Mouse (Mus musculus) heart, adult 2 months (tissue): ENCODE data around the gene Sec24d. TPM values are rescaled to one million over a fixed set of nuclear protein-coding genes. Genes with fewer than 3 reads are reported as not detected.

ENCODE experiments used
- DNase-seq, 2 experiments: peaks; one replicate each; pipeline ENCODE4 v3.0.0; 2021
- H3K27ac ChIP-seq: fragments of 200-600 bp; 2 replicates; pipeline ENCODE4 v1.8.1; 2022
- H3K27me3 ChIP-seq: fragments of 200-500 bp; 2 replicates; pipeline ENCODE4 v1.6.1; 2012; ENCODE audit warnings: mild to moderate bottlenecking, low read length, inconsistent platforms, mixed read lengths; ENCODE audit not compliant: control insufficient read depth, insufficient read depth
- H3K36me3 ChIP-seq: fragments of 200-500 bp; 2 replicates; pipeline ENCODE4 v1.6.1; 2012; ENCODE audit warnings: low read length, inconsistent platforms; ENCODE audit not compliant: control insufficient read depth, insufficient read depth
- H3K4me1 ChIP-seq: fragments of 200-500 bp; 2 replicates; pipeline ENCODE4 v1.6.1; 2011; ENCODE audit warnings: low read length; ENCODE audit not compliant: control insufficient read depth, insufficient read depth
- H3K4me3 ChIP-seq: fragments of 200-600 bp; 2 replicates; pipeline ENCODE4 v1.8.1; 2022
- H3K79me2 ChIP-seq: fragments of 200-500 bp; replicated peaks from 2 replicates; pipeline ENCODE4 v1.6.1; 2012; ENCODE audit warnings: mild to moderate bottlenecking, inconsistent platforms, low read length, moderate library complexity, mixed read lengths; ENCODE audit not compliant: control insufficient read depth, insufficient read depth
- H3K9ac ChIP-seq: fragments of 200-500 bp; 2 replicates; pipeline ENCODE4 v1.6.1; 2012; ENCODE audit warnings: low read depth, mild to moderate bottlenecking, control low read depth, inconsistent platforms, low read length, mixed read lengths
- CTCF ChIP-seq: fragments of 200-600 bp; IDR thresholded peaks from 2 replicates; pipeline ENCODE4 v1.8.1; 2022; ENCODE audit warnings: antibody characterized with exemption, mild to moderate bottlenecking, moderate library complexity
- EP300 ChIP-seq: fragments of 200-500 bp; IDR thresholded peaks from 2 replicates; pipeline ENCODE4 v1.6.1; 2011; ENCODE audit warnings: low read depth, low read length, control low read depth; ENCODE audit not compliant: insufficient read depth
- POLR2A ChIP-seq: fragments of 200-500 bp; IDR thresholded peaks from 2 replicates; pipeline ENCODE4 v1.6.1; 2011; ENCODE audit warnings: mild to moderate bottlenecking, low read depth, low read length, control low read depth; ENCODE audit not compliant: insufficient read depth
- WGBS: fragments of 180-500 bp; shearing (Covaris S2); methylation state at CpG from one replicate; pipeline ENCODE4 v1.1.7; 2018; 5-methylcytosine and 5-hydroxymethylcytosine counted together
- intact Hi-C: fragments of 180-260 bp; cut with DNase I; formaldehyde crosslinking; loops from one replicate; pipeline ENCODE4 v1.15.1; 2025
- long read RNA-seq: library from polyadenylated mRNA; stranded (forward); transcript quantifications from one replicate; pipeline ENCODE4 v2.0.0, GENCODE M21; 2021
- polyA plus RNA-seq: library from polyadenylated mRNA; depleted of rRNA; stranded (reverse); fragments of >200 nt; gene quantifications from 2 replicates; pipeline ENCODE4 v1.2.3, GENCODE M21; 2012; rRNA removed
- total RNA-seq, 2 experiments: library from RNA; stranded (reverse); gene quantifications; 2 replicates each; pipeline ENCODE4 v1.2.3; 2021

Gene Sec24d
- total RNA-seq, result 10 to 100 TPM; 32.9 to 35.9 TPM
- polyA plus RNA-seq, result 32.9 and 39.6 TPM in 2 replicates
- long read RNA-seq, transcript Sec24d-201 (23 exons, 3,903 nt), result major isoform, 25 of 43 reads
- long read RNA-seq, partial matches to known transcripts, result 12 of 43 reads
- long read RNA-seq, other reads (novel, unspliced or antisense), result 6 of 43 reads

- H3K4me3 ChIP-seq, result peak within 1 kb of the TSS; percentile 88
- H3K79me2 ChIP-seq, result peaks cover 4% of the 10 kb centered on the region
- peak within 1 kb of the TSS; percentile 89 for H3K9ac ChIP-seq
- H3K27ac ChIP-seq, result peak within 1 kb of the TSS; percentile 94
- H3K4me1 ChIP-seq, result peaks cover 5% of the 10 kb centered on the region
- 2% methylated on average over 68 of the region's 68 CpGs for WGBS
- intact Hi-C loops, result loop anchor here (2.0 kb wide), 2 partner anchors 30 to 56 kb away; partner anchors contain the start of gene Synpo2
- H3K27me3 ChIP-seq, result no peaks in the 10 kb centered on the region
- peaks cover 10% of the 10 kb centered on the region for H3K36me3 ChIP-seq
- TF ChIP-seq POLR2A, result peak; percentile 39
- 0 out of 2 replicates have a peak, but pooled peaks have one; percentile 39 for TF ChIP-seq EP300
- no peak for TF ChIP-seq CTCF
- peak; percentile 93 to 94 for DNase-seq
Measured at GRCm38 (mm10) chr3:123266753-123267651, at the start of gene Sec24d. Gene Sec24d, plus strand, starts transcription at chr3:123267455.

- DNase-seq, result no peak
- TF ChIP-seq POLR2A, result no peak
- TF ChIP-seq EP300, result no peak
- no peak for TF ChIP-seq CTCF
- H3K36me3 ChIP-seq, result no peaks in the 10 kb centered on the region
- no peaks in the 10 kb centered on the region for H3K4me1 ChIP-seq
- H3K9ac ChIP-seq, result no peak overlapping the region
- no peaks in the 10 kb centered on the region for H3K27me3 ChIP-seq
- no peak overlapping the region for H3K4me3 ChIP-seq
- no peak overlapping the region for H3K27ac ChIP-seq
- 63% methylated on average over 6 of the region's 6 CpGs for WGBS
- H3K79me2 ChIP-seq, result peaks cover 3% of the 10 kb centered on the region; the same call in 1 of the 2 replicates
- intact Hi-C loops, result no loop called here
Measured at GRCm38 (mm10) chr3:123218646-123219045, 48.6 kb upstream of the Sec24d start.

GRCm38 (mm10) chr3:123227276-123227675, 40.0 kb upstream of the Sec24d start:
- no peaks in the 10 kb centered on the region for H3K79me2 ChIP-seq
- no peaks in the 10 kb centered on the region for H3K27me3 ChIP-seq
- peaks cover 4% of the 10 kb centered on the region for H3K36me3 ChIP-seq
- H3K9ac ChIP-seq, result no peak overlapping the region
- no peak for DNase-seq
- H3K27ac ChIP-seq, result no peak overlapping the region; the same call in 1 of the 2 replicates
- no peak overlapping the region for H3K4me3 ChIP-seq
- intact Hi-C loops, result loop anchor here (5.0 kb wide), 1 partner anchor 35 kb away; no protein-coding TSS in a partner anchor
- H3K4me1 ChIP-seq, result peaks cover 3% of the 10 kb centered on the region
- no peak for TF ChIP-seq POLR2A
- TF ChIP-seq CTCF, result no peak
- 45% methylated on average over 3 of the region's 3 CpGs for WGBS

- H3K4me1 ChIP-seq, result peaks cover 10% of the 10 kb centered on the region
- 89% methylated on average over 2 of the region's 2 CpGs for WGBS
- DNase-seq, result no peak
- peaks cover 8% of the 10 kb centered on the region for H3K36me3 ChIP-seq
- H3K4me3 ChIP-seq, result no peak overlapping the region
- no peaks in the 10 kb centered on the region for H3K27me3 ChIP-seq
- TF ChIP-seq EP300 (no peak), POLR2A (no peak), CTCF (no peak)
- H3K27ac ChIP-seq, result no peak overlapping the region
- intact Hi-C loops, result loop anchor here (2.0 kb wide), 1 partner anchor 63 kb away; no protein-coding TSS in a partner anchor
- no peaks in the 10 kb centered on the region for H3K79me2 ChIP-seq
- H3K9ac ChIP-seq, result no peak overlapping the region
Measured at GRCm38 (mm10) chr3:123231639-123232038, 35.6 kb upstream of the Sec24d start.

- Histone ChIP-seq H3K79me2 (no peaks in the 10 kb centered on the region), H3K27me3 (no peaks in the 10 kb centered on the region), H3K4me1 (peaks cover 14% of the 10 kb centered on the region), H3K4me3 (peak overlapping the region; percentile 63), H3K36me3 (peaks cover 3% of the 10 kb centered on the region; the same call in 1 of the 2 replicates), H3K27ac (peak overlapping the region; percentile 89), H3K9ac (peak overlapping the region; percentile 83)
- DNase-seq, result peak; percentile 56 to 57
- TF ChIP-seq POLR2A (no peak), EP300 (no peak), CTCF (peak; percentile 84)
- intact Hi-C loops, result loop anchor here (1.0 to 2.0 kb wide), 2 partner anchors 88 to 118 kb away; no protein-coding TSS in a partner anchor
- WGBS, result 21% methylated on average over 16 of the region's 16 CpGs
Measured at GRCm38 (mm10) chr3:123234191-123234836, 32.9 kb upstream of the Sec24d start.
